Mouse (Mus musculus) neural tube, embryonic 10.5 days (tissue): ENCODE measurements at regions not wholly inside any gene's neighbourhood (a gene's known extent, or its start where the extent isn't known, plus 50 kb on each side); places are given as distances from the start of the nearest gene placed in this dataset.
"Not testable (repeated sequence)": the region's sequence is repeated elsewhere in the genome, so short reads cannot be mapped to it uniquely, and the experiment has no call there.

Experiments
- DNase-seq: peaks from one replicate; pipeline ENCODE4 v3.0.0-alpha.2; 2017; ENCODE audit warnings: low spot score; ENCODE audit errors: extremely low spot score

DNA sequence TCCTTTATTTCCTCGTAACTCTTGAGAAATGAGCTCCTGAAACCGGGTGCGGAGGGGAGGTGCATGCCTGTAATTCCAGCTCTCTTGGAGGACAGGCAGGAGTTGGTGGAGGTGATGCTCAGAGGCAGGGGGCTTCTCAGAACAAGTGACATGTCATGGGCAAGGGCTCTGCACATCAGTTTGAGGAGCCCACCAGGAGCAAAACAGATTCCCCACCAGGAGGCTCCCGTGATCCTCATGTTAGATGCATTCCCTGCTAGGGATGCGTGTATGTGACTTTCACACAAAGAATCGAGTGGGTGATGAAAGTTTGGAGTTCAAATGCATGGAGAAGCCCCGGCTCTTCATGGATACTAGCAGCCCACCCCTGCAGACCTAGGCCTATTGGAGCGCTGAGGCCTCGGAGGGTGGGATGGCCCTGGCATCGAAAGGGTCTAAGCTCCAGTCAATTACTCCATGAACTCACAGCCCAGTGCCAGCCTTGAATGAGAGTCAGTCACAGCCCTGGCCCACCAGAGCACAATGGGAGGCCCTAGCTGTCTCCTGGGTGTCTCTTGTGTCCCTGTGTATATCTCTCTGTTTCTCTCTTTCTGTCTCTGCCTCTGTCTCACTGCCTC, 150.1 kb upstream of the A430005L14Rik start:
- DNase-seq = no peak

- DNase-seq = no peak
Observed at GRCm38 (mm10) chr4:153812866-153813265, 144.2 kb upstream of the A430005L14Rik start.

DNA sequence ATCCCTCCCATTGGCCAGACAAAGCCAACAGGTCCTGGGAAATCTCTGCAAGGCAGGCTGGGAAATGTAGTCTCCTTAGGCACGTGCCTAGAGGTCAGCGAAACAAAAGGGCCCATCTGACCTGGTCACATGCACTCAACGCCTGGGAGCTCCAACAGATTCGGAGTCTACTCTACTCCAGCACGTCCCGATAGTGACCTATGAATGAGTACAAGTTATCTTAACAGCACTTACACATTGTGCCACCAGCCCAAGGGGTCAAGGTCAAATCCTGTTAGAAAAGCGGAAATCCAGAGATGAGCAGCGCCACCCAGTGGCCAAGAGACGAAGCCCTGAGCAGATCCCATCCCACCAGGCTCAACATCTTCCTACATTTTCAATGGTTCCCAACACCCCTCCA, 129.1 kb upstream of the A430005L14Rik start:
- DNase-seq = peak; percentile 37

DNA sequence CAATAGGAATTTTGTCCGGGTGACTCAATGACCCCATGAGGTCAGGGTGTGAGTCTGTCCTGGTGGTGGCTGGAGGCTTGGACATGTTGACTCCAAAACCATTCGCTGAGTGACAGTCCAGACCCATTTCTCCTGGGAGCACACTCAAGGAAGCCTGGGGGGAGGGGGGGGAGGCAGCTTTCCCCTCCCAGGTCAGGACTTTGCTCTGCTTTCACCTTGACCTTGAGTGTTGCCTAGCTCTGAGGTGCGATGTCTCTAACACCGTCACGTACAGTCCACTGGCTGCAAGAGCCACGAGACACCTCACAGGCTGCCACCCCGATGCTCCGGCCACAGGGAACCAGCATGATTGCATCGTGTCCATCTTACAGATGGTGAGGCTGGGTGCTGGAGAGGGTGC, 127.3 kb upstream of the A430005L14Rik start:
- no peak for DNase-seq

GRCm38 (mm10) chr4:153830491-153830890, 126.5 kb upstream of the A430005L14Rik start:
- no peak for DNase-seq

DNA sequence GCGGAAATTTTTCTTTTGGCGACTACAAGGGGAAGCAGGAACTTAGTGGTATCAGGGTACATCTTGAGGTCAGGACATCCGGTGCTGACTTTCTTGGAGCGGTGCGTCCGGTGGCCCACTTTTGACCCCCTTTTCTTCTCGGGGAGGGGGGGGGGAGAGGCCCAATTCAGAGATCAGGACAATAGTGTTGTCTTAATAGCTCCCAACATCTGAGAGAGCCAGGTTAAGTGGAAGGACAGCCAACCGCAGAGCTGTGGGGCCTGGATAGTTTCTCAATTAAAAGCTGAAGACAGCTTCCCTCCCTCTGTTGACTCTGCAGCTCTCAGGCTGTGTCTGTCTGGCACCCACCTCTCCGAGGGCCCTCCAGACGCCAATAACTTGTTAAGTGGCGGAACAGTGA, 125.8 kb upstream of the A430005L14Rik start:
- DNase-seq = not testable (repeated sequence)

- no peak for DNase-seq
Observed at GRCm38 (mm10) chr4:153832151-153832550, 124.9 kb upstream of the A430005L14Rik start.

GRCm38 (mm10) chr4:153844766-153845165, 112.3 kb upstream of the A430005L14Rik start:
- no peak for DNase-seq

GRCm38 (mm10) chr4:153848274-153848673, 108.8 kb upstream of the A430005L14Rik start:
- no peak for DNase-seq

DNA sequence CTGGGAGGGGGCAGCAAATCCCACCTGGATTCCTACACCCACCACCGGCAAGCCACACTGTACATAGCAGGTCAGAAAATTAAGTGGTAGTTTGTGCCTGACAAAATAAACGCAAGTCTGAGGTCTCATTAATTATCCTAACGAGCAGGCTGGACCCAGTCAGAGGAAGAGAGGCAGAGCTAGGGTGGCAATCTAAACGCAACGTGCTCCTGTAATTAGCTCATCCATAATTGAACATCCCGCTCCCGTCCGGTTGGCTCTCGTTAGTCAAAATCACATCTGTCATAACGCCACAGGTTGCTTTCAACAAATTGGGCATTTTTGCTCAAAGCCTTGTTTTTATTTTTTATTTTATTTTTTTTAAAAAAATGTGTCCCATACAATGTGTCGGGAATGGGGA, 106.9 kb upstream of the A430005L14Rik start:
- DNase-seq = no peak

GRCm38 (mm10) chr4:153854084-153854747, 102.8 kb upstream of the A430005L14Rik start:
- no peak for DNase-seq

DNA sequence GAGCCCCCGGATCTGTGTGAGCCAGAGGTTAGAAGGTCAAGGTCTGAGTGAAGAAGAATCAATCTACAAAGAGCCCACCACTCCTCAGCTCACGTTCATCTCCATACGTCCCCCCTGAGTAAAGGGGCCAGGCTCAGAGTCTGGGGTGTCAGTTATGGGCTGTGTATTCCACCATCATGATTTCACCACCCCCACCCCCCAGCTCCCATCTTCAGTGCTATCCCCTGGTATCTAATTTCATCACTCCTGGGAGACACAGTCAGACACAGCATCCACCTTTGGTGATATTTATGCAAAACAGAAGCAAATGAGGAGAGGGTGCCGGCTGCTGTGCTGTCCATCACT, 102.3 kb upstream of the A430005L14Rik start:
- no peak for DNase-seq

- no peak for DNase-seq
Observed at GRCm38 (mm10) chr4:153861420-153861819, 95.6 kb upstream of the A430005L14Rik start.

DNA sequence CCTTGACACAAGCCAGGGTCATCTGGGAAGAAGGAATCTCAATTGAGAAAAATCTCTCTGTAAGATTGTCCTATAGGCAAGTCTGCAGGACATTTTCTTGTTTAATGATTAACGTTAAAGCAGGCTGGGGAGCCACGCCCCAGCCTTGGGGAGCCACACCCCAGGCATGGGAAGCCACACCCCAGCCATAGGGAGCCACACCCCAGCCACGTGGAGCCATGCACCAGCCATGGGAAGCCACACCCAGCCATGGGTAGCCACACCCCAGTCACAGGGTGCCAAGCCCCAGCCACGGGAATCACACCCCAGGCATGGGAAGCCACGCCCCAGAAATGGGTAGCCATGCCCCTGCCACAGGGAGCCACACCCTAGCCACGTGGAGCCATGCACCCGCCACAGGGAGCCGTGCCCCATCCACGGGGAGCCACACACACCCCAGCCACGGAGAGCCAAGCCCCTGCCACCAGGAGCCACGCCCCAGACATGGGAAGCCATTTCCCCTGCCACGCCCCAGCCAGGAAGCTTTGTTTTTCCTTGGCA, 94.8 kb upstream of the A430005L14Rik start:
- DNase-seq = no peak

- DNase-seq = no peak
Observed at GRCm38 (mm10) chr4:153872346-153872745, 84.7 kb upstream of the A430005L14Rik start.

- not testable (repeated sequence) for DNase-seq
Observed at GRCm38 (mm10) chr4:153875036-153875435, 82.0 kb upstream of the A430005L14Rik start.

GRCm38 (mm10) chr4:153876954-153877642, 79.9 kb upstream of the A430005L14Rik start:
- no peak for DNase-seq

DNA sequence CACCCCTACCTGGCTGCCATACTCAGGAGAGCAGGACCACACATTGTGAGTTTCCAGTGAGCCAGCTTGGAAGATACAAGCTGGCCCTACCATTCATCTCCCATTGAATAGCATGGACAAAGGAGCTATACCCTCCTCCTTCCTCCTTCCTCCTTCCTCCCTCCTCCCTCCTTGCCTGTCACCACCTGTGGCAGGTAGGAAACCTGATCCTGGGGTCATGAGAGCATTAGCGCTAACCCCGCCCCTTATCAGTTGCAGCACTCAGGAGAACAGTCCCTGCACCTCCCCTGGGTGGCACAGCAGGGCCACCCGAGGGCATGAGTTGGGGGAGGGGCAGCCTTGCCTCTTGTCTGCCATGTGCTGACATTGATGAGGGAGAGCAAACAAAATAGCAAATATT, 74.0 kb upstream of the A430005L14Rik start:
- DNase-seq = no peak

GRCm38 (mm10) chr4:153884044-153884443, 73.0 kb upstream of the A430005L14Rik start:
- DNase-seq = no peak

GRCm38 (mm10) chr4:153885836-153886235, 71.2 kb upstream of the A430005L14Rik start:
- no peak for DNase-seq

DNA sequence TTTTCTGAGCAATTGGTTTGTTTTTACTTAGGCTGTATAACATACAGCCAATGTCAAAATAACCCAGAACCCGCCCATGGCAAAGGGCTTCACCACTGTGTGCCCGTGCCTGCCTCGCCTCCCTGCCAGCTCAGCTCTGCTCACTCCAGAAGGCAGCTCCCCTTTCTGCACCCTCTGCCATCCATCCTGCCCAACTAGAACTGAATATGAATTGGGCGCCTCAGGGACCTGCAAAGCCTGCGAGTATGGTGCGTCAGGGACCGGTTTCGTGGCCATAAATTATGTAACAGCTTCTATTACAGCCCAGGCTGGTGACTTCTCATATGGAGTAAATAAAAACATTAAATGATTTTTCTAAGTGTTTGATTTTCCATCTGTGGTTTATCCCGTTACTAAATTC, 66.9 kb upstream of the A430005L14Rik start:
- DNase-seq = no peak

GRCm38 (mm10) chr4:153899721-153900120, 57.3 kb upstream of the A430005L14Rik start:
- no peak for DNase-seq
